Mouse (Mus musculus) hindbrain, embryonic 14.5 days (tissue): ENCODE measurements around the gene Tnfrsf8. TPM values are rescaled to one million over a fixed set of nuclear protein-coding genes. Genes with fewer than 3 reads are reported as not detected.

Experiments used
- ATAC-seq: fragments of 200-750 bp; cut with Nextera tagmentation; 2 replicates; pipeline ENCODE4 v1.8.0; 2017; ENCODE audit warnings: moderate number of reproducible peaks, mild to moderate bottlenecking, moderate TSS enrichment, moderate library complexity; ENCODE audit not compliant: low FRiP score
- DNase-seq: peaks from one replicate; pipeline ENCODE4 v3.0.0-alpha.2; 2015; ENCODE audit warnings: low spot score
- H3K27ac ChIP-seq: fragments of 300-500 bp; sonication (generic); 2 replicates; pipeline ENCODE4 v1.5.1; 2014; ENCODE audit warnings: mild to moderate bottlenecking, moderate library complexity
- H3K27me3 ChIP-seq: fragments of 300-500 bp; sonication (generic); 2 replicates; pipeline ENCODE4 v1.6.1; 2014; ENCODE audit warnings: mild to moderate bottlenecking, low read length, mixed read lengths; ENCODE audit not compliant: control insufficient read depth, insufficient read depth
- H3K36me3 ChIP-seq: fragments of 300-500 bp; sonication (generic); replicated peaks from 2 replicates; pipeline ENCODE4 v1.6.1; 2014; ENCODE audit not compliant: control insufficient read depth, insufficient read depth
- H3K4me1 ChIP-seq: fragments of 300-500 bp; sonication (generic); replicated peaks from 2 replicates; pipeline ENCODE4 v1.6.1; 2014; ENCODE audit warnings: antibody characterized with exemption, low read length, mixed read lengths; ENCODE audit not compliant: control insufficient read depth, insufficient read depth
- H3K4me2 ChIP-seq: fragments of 300-500 bp; sonication (generic); replicated peaks from 2 replicates; pipeline ENCODE4 v1.6.1; 2014; ENCODE audit warnings: mild to moderate bottlenecking, moderate library complexity
- H3K4me3 ChIP-seq: fragments of 300-500 bp; sonication (generic); replicated peaks from 2 replicates; pipeline ENCODE4 v1.5.1; 2014; ENCODE audit warnings: mild to moderate bottlenecking, low read length
- H3K9ac ChIP-seq: fragments of 300-500 bp; sonication (generic); 2 replicates; pipeline ENCODE4 v1.6.1; 2014
- H3K9me3 ChIP-seq: fragments of 300-500 bp; sonication (generic); 2 replicates; pipeline ENCODE4 v1.6.1; 2016; ENCODE audit warnings: low read length; ENCODE audit not compliant: control insufficient read depth
- WGBS: fragments of 180-500 bp; shearing (Covaris S2); extraction: QIAGEN DNeasy Blood & Tissue Kit; methylation state at CpG from one replicate; pipeline ENCODE4 v1.1.7; 2014; 5-methylcytosine and 5-hydroxymethylcytosine counted together
- polyA plus RNA-seq: library from polyadenylated mRNA; unstranded; fragments of >200 nt; fragmentation: Nextera tagmentation; extraction: Ambion mirVana; gene quantifications from 2 replicates; pipeline ENCODE4 v1.2.1, GENCODE M21; 2014

The Tnfrsf8 gene
- polyA plus RNA-seq, 1 experiment from 2014 or later: 0.28 TPM

DNA sequence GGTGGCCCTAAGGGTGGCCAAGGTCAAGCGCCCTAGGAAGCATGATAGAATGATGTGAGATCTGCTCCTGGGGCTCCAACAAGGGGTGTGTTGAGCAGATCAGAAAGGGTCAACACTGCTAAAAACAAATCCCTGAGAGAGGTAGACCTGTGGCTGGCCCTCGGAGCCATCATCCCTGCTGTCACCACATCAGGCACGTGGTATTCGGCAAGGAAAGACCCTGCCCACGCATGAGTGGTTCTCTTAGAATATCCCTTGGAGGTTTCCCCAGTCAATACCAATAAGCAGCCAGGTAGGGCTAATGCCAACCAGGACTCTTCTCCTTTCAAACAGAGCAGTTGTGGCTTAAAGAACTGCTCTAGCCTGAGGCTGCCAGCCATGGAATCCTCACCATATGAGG lies 21.6 kb upstream of the Tnfrsf8 start:
- ATAC-seq (no peak), DNase-seq (no peak)
- Histone ChIP-seq H3K4me2 (no peak overlapping the region), H3K9me3 (no peaks in the 10 kb centered on the region), H3K27ac (no peak overlapping the region), H3K9ac (no peak overlapping the region), H3K27me3 (no peaks in the 10 kb centered on the region), H3K4me1 (no peaks in the 10 kb centered on the region), H3K4me3 (no peak overlapping the region), H3K36me3 (no peaks in the 10 kb centered on the region)
- WGBS: 79% methylated on average over 5 of the region's 5 CpGs

DNA sequence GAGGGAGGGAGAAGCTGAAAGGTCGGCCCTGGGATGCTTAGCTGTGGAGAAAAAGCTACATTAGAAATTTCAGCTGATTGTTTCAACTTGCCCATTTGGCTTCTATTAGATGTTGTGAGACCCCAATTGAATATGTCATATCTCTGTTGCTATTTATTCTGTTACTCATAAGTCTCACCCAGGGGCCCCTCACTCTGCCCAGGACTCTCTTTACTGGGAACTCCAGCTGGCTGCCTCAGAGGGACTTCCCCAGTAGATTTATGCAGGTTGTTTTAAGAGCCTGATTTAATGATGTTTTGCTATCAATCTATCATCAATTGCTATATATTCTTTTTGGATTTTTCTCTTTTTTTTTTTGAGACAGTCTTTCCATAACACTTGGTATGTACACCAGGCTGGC lies 21.1 kb upstream of the Tnfrsf8 start:
- Histone ChIP-seq H3K9me3 (no peaks in the 10 kb centered on the region), H3K9ac (no peak overlapping the region), H3K4me3 (no peak overlapping the region), H3K36me3 (no peaks in the 10 kb centered on the region), H3K27me3 (no peaks in the 10 kb centered on the region), H3K4me2 (no peak overlapping the region), H3K27ac (no peak overlapping the region), H3K4me1 (no peaks in the 10 kb centered on the region)
- no peak for ATAC-seq
- no peak for DNase-seq
- WGBS: 71% methylated on average over 1 of the region's 1 CpGs

DNA sequence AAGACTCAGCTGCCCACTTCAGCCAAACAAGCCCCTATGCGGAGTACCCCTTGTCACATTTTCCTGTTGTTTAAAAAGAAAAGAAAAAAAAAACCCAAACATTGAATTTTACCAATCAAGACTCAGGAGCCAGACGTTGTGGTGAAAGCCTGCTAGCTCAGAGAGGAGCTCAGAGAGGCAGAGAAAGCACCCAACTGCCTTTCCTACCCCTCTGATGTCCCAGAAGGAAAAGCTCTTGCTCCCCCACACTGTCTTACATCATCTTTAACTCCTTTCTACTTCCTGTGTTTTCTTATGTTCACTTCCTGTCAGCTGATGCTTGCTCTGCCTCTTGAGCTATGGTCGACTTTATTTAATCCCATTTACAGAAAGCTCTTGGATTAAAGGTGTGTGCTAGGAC lies 8.7 kb upstream of the Tnfrsf8 start:
- no peak for DNase-seq
- H3K4me2 ChIP-seq: no peak overlapping the region
- no peaks in the 10 kb centered on the region for H3K4me1 ChIP-seq
- ATAC-seq: no peak
- H3K9ac ChIP-seq: no peak overlapping the region
- H3K9me3 ChIP-seq: no peaks in the 10 kb centered on the region
- H3K27me3 ChIP-seq: no peaks in the 10 kb centered on the region
- no peak overlapping the region for H3K4me3 ChIP-seq
- 66% methylated on average over 3 of the region's 3 CpGs for WGBS
- no peaks in the 10 kb centered on the region for H3K36me3 ChIP-seq
- no peak overlapping the region for H3K27ac ChIP-seq

DNA sequence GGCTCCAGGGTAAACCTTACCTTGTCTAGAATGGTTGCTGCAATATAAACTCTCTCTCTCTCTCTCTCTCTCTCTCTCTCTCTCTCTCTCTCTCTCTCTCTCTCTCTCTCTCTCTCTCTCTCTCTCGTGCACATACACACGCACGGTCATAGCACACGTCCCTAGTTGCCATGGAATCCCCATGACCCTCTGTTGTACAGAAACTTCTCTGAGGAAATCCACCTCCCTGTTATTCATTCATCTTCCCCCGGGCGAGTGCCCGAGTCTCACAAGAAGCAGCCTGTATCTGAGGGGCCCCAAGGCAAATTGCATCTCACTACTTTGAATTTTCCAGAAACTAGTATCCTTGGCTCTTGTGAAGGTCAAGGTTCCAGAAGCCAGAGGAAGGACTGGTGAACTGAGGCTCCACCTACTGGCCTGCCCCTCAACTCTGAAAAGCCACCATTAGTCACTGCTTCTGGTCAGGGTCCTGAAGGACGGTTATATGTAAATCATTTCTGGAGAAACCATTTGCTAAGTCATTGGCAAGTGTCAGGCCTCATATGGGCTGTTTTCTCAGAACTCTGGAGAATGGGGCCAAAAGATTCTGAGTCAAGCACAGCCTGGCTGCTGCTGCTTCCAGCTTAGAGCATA lies 8.1 kb upstream of the Tnfrsf8 start:
- Histone ChIP-seq H3K9me3 (no peaks in the 10 kb centered on the region), H3K4me3 (no peak overlapping the region), H3K4me1 (no peaks in the 10 kb centered on the region), H3K4me2 (no peak overlapping the region), H3K9ac (no peak overlapping the region), H3K27me3 (no peaks in the 10 kb centered on the region), H3K36me3 (no peaks in the 10 kb centered on the region), H3K27ac (no peak overlapping the region)
- WGBS: 81% methylated on average over 7 of the region's 8 CpGs
- DNase-seq (no peak), ATAC-seq (no peak)

DNA sequence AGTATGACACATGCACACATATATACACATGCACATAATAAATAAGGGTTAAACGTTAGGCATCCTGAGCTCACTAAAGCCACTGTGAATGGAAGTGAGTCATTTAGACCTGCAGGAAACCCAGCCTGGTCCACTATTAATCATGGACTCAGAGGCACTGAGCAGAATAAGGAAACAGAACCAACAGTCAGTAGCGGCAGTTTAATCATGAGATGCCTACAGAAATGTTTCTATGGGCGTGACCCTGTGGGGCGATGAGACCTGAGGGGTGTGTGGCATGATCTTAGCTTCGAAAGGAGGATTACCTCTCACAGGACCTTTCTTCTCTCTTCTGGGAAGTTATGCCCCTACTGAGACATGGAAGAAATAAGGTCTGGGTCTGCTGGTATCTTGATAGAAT lies 7.2 kb upstream of the Tnfrsf8 start:
- WGBS: 90% methylated on average over 5 of the region's 5 CpGs
- DNase-seq (no peak), ATAC-seq (no peak)

DNA sequence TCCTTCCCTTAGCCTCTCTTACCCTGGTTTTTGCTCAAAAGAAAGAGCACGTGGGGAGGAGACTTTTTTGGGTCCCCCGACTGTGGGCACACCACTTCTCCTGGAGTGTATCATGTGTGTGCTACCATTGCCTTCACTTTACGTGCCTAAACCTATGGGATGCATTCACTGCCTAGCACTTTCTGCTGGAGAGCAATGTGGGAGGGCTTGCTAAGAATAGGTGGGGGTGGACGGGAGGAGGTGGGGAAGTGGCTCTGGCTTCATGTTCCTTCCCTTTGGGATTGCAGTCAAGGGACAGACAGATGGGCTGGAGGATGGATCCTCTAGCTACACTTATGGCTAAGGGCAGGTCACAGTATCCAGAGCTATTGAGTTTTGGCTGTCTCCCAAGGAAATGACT lies 5.7 kb upstream of the Tnfrsf8 start:
- H3K36me3 ChIP-seq: no peaks in the 10 kb centered on the region
- no peaks in the 10 kb centered on the region for H3K27me3 ChIP-seq
- H3K27ac ChIP-seq: no peak overlapping the region
- 77% methylated on average over 4 of the region's 4 CpGs for WGBS
- no peak for ATAC-seq
- no peak for DNase-seq
- H3K4me2 ChIP-seq: no peak overlapping the region
- H3K4me3 ChIP-seq: no peak overlapping the region
- H3K4me1 ChIP-seq: no peaks in the 10 kb centered on the region
- no peak overlapping the region for H3K9ac ChIP-seq
- no peaks in the 10 kb centered on the region for H3K9me3 ChIP-seq

More for the DNA sequence above, 7.2 kb upstream of the Tnfrsf8 start:
- Histone ChIP-seq H3K27me3 (no peaks in the 10 kb centered on the region), H3K9me3 (no peaks in the 10 kb centered on the region), H3K27ac (no peak overlapping the region), H3K36me3 (no peaks in the 10 kb centered on the region), H3K4me2 (no peak overlapping the region), H3K4me1 (no peaks in the 10 kb centered on the region), H3K9ac (no peak overlapping the region), H3K4me3 (no peak overlapping the region)

DNA sequence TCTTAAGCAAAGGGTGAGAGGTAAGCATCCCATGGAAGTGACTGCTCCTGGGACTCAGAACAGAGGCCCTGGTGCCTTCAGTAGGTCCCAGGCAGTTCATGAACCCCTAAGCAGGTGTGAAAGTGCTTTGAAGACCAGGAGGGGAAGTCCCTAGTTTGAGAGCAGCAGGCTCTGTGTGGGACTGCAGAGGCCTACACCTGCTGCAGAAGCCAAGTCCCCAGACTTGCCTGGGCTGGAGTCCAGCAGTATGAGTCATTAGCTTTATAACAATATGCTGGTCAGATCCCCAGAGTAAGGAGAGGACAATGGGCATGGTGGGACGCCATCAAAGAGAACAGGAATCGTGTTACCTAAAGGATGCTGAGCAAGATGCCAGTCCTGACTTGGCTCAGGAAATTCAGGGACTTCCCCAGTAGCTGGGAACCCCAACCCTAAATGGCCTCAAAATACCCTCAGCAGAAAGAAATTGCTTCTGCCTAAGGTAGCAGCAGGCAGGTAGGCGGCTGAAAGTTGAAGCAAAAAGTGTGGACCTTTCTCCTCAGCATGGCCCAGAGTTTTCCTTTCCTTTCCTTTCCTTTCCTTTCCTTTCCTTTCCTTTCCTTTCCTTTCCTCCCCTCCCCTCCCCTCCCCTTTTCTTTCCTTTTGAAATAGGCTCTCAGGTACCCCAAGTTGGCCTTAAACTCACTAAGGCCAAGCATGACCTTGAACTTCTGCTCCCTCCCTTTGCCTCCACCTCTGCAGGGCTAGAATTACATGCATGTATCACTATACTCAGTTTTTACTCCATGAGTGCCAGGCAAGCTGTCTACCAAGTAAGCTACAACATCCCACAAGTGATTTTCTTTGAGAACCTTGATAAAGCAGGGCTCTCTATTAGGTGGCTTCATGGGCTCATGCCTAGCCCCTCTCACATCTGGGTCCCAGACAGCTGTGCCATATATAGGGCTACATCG lies 4.6 kb upstream of the Tnfrsf8 start:
- Histone ChIP-seq H3K9me3 (no peaks in the 10 kb centered on the region), H3K4me1 (no peaks in the 10 kb centered on the region), H3K4me2 (no peak overlapping the region), H3K9ac (no peak overlapping the region), H3K4me3 (no peak overlapping the region), H3K27me3 (peaks cover 10% of the 10 kb centered on the region; the same call in 1 of the 2 replicates), H3K27ac (no peak overlapping the region), H3K36me3 (no peaks in the 10 kb centered on the region)
- DNase-seq (no peak), ATAC-seq (no peak)
- WGBS: 78% methylated on average over 4 of the region's 4 CpGs

DNA sequence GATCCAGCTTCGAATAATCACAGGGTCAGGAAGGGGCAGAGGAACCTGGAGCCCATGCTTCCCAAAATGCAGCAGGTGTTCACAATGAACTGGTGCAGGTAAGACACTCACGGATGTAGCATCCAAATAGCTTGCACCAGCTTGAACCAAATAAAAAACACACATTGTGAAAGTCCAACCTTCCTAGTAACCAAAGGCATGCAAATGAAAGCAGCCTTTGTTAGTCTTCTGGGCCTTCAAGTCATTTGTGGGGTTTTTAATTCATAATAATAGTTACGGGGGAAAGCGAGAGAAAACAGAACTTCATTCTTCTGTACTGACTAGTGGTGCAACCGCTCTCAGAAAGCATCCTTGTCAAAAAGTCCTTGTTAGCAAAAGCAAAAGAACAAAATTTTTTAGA lies 1.7 kb upstream of the Tnfrsf8 start:
- Histone ChIP-seq H3K4me2 (no peak overlapping the region), H3K9me3 (no peaks in the 10 kb centered on the region), H3K36me3 (no peaks in the 10 kb centered on the region), H3K4me3 (no peak overlapping the region), H3K27me3 (peaks cover 11% of the 10 kb centered on the region; the same call in 1 of the 2 replicates), H3K9ac (no peak overlapping the region), H3K4me1 (no peaks in the 10 kb centered on the region), H3K27ac (no peak overlapping the region)
- no peak for ATAC-seq
- DNase-seq: no peak
- WGBS: 80% methylated on average over 5 of the region's 5 CpGs

DNA sequence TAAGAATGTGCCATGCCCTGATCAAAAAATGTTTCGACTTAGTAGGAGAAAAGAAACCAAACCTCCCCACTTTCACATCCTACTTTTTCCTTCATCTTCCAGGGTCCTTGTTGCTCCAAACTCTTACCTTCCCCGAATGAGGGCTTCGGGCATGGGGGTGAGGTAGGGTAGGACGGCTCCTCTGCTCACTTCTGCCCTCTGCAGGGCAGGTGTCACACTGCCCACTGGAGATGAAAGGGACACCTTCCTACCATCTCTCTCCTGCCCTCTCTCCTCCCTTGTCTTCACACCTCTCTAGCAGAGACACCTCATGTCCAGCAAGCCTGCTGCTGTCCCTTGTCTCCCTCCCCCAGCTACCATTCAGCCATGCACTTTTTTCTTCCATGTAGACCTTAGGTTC lies 998 bp downstream of the Tnfrsf8 start:
- Histone ChIP-seq H3K4me2 (no peak overlapping the region), H3K27ac (no peak overlapping the region), H3K4me1 (no peaks in the 10 kb centered on the region), H3K27me3 (peaks cover 11% of the 10 kb centered on the region; the same call in 1 of the 2 replicates), H3K4me3 (no peak overlapping the region), H3K9ac (no peak overlapping the region), H3K9me3 (no peaks in the 10 kb centered on the region), H3K36me3 (no peaks in the 10 kb centered on the region)
- DNase-seq (no peak), ATAC-seq (no peak)
- WGBS: 83% methylated on average over 4 of the region's 4 CpGs
